Mouse (Mus musculus) MEL-GATA-1-ER (cell line): Measurements from ENCODE around the gene Gm20518.

Experiments used
- DNase-seq: peaks from one replicate; pipeline ENCODE4 v3.0.0-alpha.2; 2012; ENCODE audit warnings: low read depth; ENCODE audit errors: extremely low read depth

Gene Gm20518

GRCm38 (mm10) chr16:17807192-17808009, 84.1 kb downstream of the Gm20518 start:
- DNase-seq: peak; percentile 79

GRCm38 (mm10) chr16:17806581-17807191, 84.8 kb downstream of the Gm20518 start:
- DNase-seq: no peak

- no peak for DNase-seq
These were observed 86.5 kb downstream of the Gm20518 start for GRCm38 (mm10) chr16:17804982-17805381.

GRCm38 (mm10) chr16:17804449-17804912, 87.0 kb downstream of the Gm20518 start:
- peak; percentile 64 for DNase-seq

GRCm38 (mm10) chr16:17803675-17804448, 87.6 kb downstream of the Gm20518 start:
- no peak for DNase-seq

- no peak for DNase-seq
These were observed 88.4 kb downstream of the Gm20518 start for GRCm38 (mm10) chr16:17802839-17803674.

GRCm38 (mm10) chr16:17802456-17802838, 89.0 kb downstream of the Gm20518 start:
- DNase-seq: no peak

- no peak for DNase-seq
These were observed 89.6 kb downstream of the Gm20518 start for GRCm38 (mm10) chr16:17801777-17802455.

- no peak for DNase-seq
These were observed 91.9 kb downstream of the Gm20518 start for GRCm38 (mm10) chr16:17799584-17799983.

- DNase-seq: no peak
These were observed 92.9 kb downstream of the Gm20518 start for GRCm38 (mm10) chr16:17798321-17799180.

- no peak for DNase-seq
These were observed 93.6 kb downstream of the Gm20518 start for GRCm38 (mm10) chr16:17797812-17798311.

- DNase-seq: no peak
These were observed 94.3 kb downstream of the Gm20518 start, which contains the start of gene Scarf2 for GRCm38 (mm10) chr16:17796971-17797811. Scarf2 (plus strand) TSS chr16:17797282.

- no peak for DNase-seq
These were observed 95.0 kb downstream of the Gm20518 start for GRCm38 (mm10) chr16:17796519-17796918.

GRCm38 (mm10) chr16:17795643-17796042, 95.8 kb downstream of the Gm20518 start:
- DNase-seq: no peak

GRCm38 (mm10) chr16:17794047-17794446, 97.4 kb downstream of the Gm20518 start:
- DNase-seq: no peak

- no peak for DNase-seq
These were observed 98.7 kb downstream of the Gm20518 start for GRCm38 (mm10) chr16:17792728-17793127.

- DNase-seq: no peak
These were observed 106.1 kb downstream of the Gm20518 start for GRCm38 (mm10) chr16:17785337-17785736.
